Mouse (Mus musculus): ENCODE measurements at regions not wholly inside any gene's neighbourhood (a gene's known extent, or its start where the extent isn't known, plus 50 kb on each side); places are given as distances from the start of the nearest gene placed in this dataset.
A peak's percentile ranks its signal among the peaks of the same experiment; 100 is the strongest.

DNA sequence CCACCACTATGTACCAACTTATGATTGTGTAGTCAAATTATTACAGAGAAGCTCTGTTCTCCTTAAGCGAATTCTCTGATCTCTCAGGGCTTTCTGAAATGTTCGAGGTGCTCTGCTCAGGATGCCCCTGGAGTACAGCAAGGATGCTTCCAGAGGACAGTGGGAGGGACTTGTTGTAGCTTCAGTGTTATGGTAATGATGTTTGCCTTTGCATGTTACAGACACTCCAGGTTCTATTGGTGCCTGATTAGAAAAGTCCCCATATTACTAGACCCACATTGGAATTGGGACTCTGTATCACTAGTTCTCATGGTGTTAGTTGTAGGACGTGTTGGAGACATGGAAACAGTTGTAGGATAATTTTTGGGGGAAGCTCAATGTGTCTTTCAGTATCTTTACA, 96.0 kb downstream of the Epdr1 start:
- no peak for DNase-seq (ENCODE audit: low read depth, low spot score)
- no peaks in the 10 kb centered on the region for H3K36me3 ChIP-seq (ENCODE audit: control insufficient read depth, insufficient read depth, low read length, poor library complexity, severe bottlenecking)

GRCm38 (mm10) chr13:19517938-19518777, 101.6 kb downstream of the Epdr1 start:
- H3K36me3 ChIP-seq (ENCODE audit: control insufficient read depth, insufficient read depth, low read length, poor library complexity, severe bottlenecking), result no peaks in the 10 kb centered on the region
- no peaks in the 10 kb centered on the region for H3K27me3 ChIP-seq (ENCODE audit: control insufficient read depth, insufficient read depth, low read length, poor library complexity, severe bottlenecking)
- DNase-seq (ENCODE audit: low read depth, low spot score), result no peak

More for the DNA sequence above, 96.0 kb downstream of the Epdr1 start:
- no peaks in the 10 kb centered on the region for H3K27me3 ChIP-seq (ENCODE audit: control insufficient read depth, insufficient read depth, low read length, poor library complexity, severe bottlenecking)

- Histone ChIP-seq H3K27me3 (ENCODE audit: control insufficient read depth, insufficient read depth, low read length, poor library complexity, severe bottlenecking) (no peaks in the 10 kb centered on the region), H3K36me3 (ENCODE audit: control insufficient read depth, insufficient read depth, low read length, poor library complexity, severe bottlenecking) (no peaks in the 10 kb centered on the region)
- DNase-seq (ENCODE audit: low read depth, low spot score), result no peak
Measured at GRCm38 (mm10) chr13:19514844-19515555, 104.7 kb downstream of the Epdr1 start.

DNA sequence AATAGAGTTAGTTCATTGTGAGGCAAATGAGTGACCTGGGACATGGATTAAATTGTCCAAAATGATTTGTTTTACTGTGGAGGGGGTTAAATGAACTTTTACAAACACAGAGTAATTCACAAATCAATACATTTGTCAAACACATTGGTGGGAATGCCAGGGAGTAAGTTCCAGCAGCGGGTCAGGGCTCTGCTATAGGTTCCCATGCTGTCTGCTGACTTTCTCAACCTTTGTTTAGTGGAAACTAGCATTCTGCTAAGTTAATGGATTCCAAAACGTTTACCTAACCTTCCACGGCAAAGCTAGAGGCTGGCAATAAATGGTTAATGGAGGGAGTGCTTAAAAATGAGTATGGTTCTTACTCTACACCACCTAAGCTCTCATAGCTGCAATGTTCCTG, 110.9 kb upstream of the Stard3nl start:
- no peak for DNase-seq (ENCODE audit: low read depth, low spot score)
- H3K27me3 ChIP-seq (ENCODE audit: control insufficient read depth, insufficient read depth, low read length, poor library complexity, severe bottlenecking), result no peaks in the 10 kb centered on the region
- H3K36me3 ChIP-seq (ENCODE audit: control insufficient read depth, insufficient read depth, low read length, poor library complexity, severe bottlenecking), result no peaks in the 10 kb centered on the region

DNA sequence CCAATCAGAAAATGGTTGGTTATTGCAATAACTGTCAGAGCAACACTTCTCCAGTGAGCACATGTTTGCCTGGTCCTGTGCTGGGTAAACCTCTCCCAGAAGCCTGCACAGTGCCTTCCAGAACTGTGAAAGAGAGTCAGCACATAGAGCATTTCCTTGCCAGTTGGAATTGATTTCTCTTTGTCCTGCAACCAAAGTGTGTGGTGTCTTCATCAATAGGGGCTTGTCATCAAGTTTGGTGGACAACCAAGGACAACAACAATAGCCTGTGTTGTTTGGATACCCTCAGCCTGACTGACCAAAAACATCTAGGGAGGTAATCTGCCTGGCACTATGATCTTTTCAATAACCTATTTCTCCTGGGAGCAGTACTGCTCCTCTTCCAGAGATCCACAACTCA, 108.6 kb upstream of the Stard3nl start:
- no peak for DNase-seq (ENCODE audit: low read depth, low spot score)
- Histone ChIP-seq H3K36me3 (ENCODE audit: control insufficient read depth, insufficient read depth, low read length, poor library complexity, severe bottlenecking) (no peaks in the 10 kb centered on the region), H3K27me3 (ENCODE audit: control insufficient read depth, insufficient read depth, low read length, poor library complexity, severe bottlenecking) (no peaks in the 10 kb centered on the region)

- Histone ChIP-seq H3K27me3 (ENCODE audit: control insufficient read depth, insufficient read depth, low read length, poor library complexity, severe bottlenecking) (no peaks in the 10 kb centered on the region), H3K36me3 (ENCODE audit: control insufficient read depth, insufficient read depth, low read length, poor library complexity, severe bottlenecking) (no peaks in the 10 kb centered on the region)
- DNase-seq (ENCODE audit: low read depth, low spot score), result no peak
Measured at GRCm38 (mm10) chr13:19482198-19482597, 86.6 kb upstream of the Stard3nl start.

- Histone ChIP-seq H3K36me3 (ENCODE audit: control insufficient read depth, insufficient read depth, low read length, poor library complexity, severe bottlenecking) (no peaks in the 10 kb centered on the region), H3K27me3 (ENCODE audit: control insufficient read depth, insufficient read depth, low read length, poor library complexity, severe bottlenecking) (no peaks in the 10 kb centered on the region)
- no peak for DNase-seq (ENCODE audit: low read depth, low spot score)
Measured at GRCm38 (mm10) chr13:19474041-19474440, 78.4 kb upstream of the Stard3nl start.

DNA sequence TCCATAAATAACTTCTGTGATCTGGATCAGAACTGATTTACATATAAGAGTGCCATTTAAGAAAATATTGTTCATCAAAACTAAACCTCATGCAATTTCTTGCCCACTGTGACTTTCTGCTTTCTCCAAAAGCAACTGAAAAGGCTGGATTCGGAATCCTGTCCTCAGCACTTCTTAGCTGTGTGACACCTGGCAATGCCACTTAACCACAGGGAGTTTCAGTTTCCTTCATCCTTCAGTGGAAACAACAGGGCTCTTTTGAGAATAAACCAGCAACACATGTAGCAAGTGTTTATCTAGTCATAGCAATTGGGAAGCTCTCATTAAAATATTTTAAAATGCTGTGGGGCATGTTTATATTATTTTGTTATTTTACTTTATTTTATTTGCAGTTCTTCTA, 75.1 kb upstream of the Stard3nl start:
- H3K36me3 ChIP-seq (ENCODE audit: control insufficient read depth, insufficient read depth, low read length, poor library complexity, severe bottlenecking), result no peaks in the 10 kb centered on the region
- no peak for DNase-seq (ENCODE audit: low read depth, low spot score)
- no peaks in the 10 kb centered on the region for H3K27me3 ChIP-seq (ENCODE audit: control insufficient read depth, insufficient read depth, low read length, poor library complexity, severe bottlenecking)

- DNase-seq (ENCODE audit: low read depth, low spot score), result no peak
- no peaks in the 10 kb centered on the region for H3K27me3 ChIP-seq (ENCODE audit: control insufficient read depth, insufficient read depth, low read length, poor library complexity, severe bottlenecking)
- H3K36me3 ChIP-seq (ENCODE audit: control insufficient read depth, insufficient read depth, low read length, poor library complexity, severe bottlenecking), result no peaks in the 10 kb centered on the region
Measured at GRCm38 (mm10) chr13:19466722-19467384, 71.3 kb upstream of the Stard3nl start.

DNA sequence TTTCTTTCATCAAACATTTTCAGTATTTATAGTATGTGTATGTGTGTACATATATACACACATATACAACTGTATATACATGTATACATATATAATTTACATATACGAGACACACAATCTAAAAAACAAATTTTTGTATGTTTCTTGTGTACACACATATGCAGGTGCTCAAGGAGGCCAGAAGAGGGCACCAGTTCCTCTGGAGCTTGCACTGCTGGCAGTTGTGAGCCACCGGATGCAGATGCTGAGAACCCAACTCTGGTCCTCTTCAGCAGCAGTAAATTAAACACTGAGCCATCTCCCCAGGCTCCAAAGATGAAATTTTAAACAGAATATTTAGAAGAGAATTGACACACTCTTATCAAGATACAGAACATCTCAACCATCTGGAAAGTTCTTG, 67.4 kb upstream of the Stard3nl start:
- H3K27me3 ChIP-seq (ENCODE audit: control insufficient read depth, insufficient read depth, low read length, poor library complexity, severe bottlenecking), result no peaks in the 10 kb centered on the region
- DNase-seq (ENCODE audit: low read depth, low spot score), result peak; percentile 2

DNA sequence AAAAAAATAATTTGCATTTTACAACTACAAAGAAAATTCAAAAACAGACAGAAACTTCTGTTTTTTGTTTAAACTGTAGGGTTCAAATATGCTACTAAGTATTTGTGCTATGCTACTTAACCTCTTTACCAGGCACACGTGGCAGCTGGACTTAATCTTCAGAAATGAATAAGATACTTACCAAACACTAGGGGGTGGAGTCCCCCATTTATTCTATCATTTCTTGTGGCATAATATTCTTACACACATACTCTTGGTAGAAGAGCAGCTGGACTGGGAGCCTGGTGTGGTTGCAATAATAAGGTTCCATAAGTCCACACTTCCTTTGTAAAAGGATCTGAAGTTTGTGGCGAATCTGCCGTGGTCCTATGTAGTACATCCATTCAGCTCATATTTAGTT, 53.8 kb upstream of the Stard3nl start:
- DNase-seq (ENCODE audit: low read depth, low spot score), result no peak
- Histone ChIP-seq H3K27me3 (ENCODE audit: control insufficient read depth, insufficient read depth, low read length, poor library complexity, severe bottlenecking) (no peaks in the 10 kb centered on the region), H3K36me3 (ENCODE audit: control insufficient read depth, insufficient read depth, low read length, poor library complexity, severe bottlenecking) (no peaks in the 10 kb centered on the region)

More for the DNA sequence above, 67.4 kb upstream of the Stard3nl start:
- no peaks in the 10 kb centered on the region for H3K36me3 ChIP-seq (ENCODE audit: control insufficient read depth, insufficient read depth, low read length, poor library complexity, severe bottlenecking)
